Mouse (Mus musculus): ENCODE data around the gene Slc6a1.

Slc6a1 gene

DNA sequence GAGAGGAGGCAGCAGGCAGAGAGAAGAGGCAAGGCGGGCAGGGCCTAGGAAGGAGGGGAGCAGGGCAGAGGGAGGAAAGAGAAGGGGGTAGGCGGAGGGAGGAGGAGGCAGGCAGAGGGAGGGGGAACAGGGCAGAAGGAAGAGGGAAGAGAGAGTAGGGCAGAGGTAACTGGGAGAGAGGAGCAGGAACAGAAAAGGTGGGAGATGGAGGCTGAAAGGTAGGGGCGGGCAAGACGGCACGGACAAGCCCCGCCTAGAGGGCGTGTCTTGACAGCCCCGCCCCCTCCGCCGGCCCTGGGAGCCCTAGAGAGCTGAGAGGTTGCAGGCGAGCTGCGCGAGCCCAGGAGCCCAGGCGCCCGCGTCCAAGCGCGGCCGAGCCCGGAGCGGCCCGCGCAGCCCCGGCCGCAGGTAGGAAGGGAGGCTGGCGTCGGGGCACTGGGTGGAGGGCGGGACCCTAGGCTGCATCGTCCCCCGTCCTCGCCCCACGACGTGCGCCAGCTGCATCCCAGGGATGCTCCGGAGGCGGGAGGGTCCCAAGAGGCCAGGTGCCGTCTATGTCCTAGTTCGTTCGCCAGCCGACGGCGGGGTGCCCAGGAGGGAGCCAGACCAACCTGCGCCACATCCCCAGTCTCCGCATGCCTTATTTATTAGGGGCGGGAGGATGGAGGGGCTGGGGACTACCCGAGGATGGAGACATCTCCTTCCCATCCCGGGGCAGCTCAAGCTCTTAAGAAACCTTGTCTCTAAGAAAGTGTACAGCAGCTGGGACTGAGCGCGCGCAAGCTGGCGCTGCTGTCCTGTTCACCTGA is at the start of gene Slc6a1:
TSS of gene Slc6a1 (plus strand) at position 167 of the 809 bp plus-strand sequence.
- in situ Hi-C loops (cut with MboI), result no loop called here

DNA sequence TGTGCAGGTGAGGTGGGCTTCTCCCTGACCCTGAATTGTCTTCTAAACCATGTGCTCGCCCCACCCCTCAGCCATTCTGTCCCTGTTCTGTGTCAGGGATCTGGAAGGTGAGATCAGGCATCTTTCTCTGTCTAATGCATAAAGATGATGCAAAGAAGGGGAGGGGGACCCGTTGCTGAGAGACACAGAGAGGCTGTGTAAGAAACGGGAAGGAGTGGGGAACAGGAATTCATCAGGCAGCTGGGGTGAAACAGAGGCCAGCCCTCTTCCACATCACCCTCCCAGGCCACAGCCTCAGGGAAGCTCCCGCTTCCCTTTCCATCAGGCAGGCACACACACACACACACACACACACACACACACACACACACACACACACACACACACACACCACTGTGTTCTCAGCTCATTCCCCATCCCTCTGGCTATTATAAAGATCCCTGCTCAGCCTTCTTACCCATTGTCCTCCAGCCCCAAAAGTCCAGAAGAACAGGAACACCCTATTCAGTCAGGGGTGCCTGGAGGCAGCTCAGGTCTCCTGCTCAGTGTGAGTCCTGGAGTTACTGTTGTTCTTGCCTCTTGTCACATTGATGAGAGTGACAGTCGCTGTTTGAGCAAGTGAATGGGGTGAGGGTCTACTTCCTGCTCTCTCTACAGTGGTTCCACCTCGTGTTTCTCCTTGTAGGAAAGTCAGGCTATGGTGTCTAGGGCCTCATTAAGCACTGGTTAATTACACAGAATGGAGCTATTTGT is 43.4 kb upstream of the Slc6a1 start:
- in situ Hi-C loops (cut with MboI), result no loop called here

DNA sequence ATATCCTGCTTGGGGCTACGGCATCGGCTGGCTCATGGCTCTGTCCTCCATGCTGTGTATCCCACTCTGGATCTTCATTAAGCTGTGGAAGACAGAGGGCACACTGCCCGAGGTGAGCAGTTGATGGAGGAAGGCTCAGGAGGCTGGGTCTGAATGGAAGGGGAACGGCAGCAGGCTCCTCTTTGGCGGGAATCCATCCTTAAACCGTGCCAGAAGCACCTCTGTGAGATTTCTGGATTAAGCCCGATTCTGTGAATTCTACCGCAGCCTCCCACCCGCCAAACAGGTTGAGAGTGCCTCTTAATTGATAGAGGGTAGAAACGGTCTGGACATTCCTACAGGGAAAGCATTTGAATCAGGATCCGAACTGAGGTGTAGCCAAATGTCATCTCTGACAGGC is 36.8 kb upstream of the Slc6a1 start:
- in situ Hi-C loops (cut with MboI), result no loop called here

DNA sequence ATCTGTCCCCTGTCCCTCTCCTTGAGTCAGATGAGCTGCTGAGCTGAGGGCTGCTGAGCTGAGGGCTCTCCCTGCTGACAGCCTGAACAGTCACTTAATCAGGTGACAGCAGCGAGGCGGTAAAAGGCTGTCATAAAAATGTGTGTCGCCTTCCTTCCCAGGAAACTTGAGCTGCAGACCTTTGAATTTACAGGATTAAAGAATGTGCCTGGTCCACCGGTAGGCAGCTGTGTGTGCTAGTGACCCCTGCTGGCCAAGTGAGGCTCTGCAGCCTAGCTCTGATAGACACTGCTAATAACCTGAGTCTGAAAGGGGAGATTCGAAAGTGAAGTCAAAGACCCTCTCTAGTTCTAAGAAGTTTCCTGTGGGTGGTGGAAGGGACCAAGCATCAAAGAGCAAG is 32.1 kb upstream of the Slc6a1 start:
- in situ Hi-C loops (cut with MboI), result no loop called here

DNA sequence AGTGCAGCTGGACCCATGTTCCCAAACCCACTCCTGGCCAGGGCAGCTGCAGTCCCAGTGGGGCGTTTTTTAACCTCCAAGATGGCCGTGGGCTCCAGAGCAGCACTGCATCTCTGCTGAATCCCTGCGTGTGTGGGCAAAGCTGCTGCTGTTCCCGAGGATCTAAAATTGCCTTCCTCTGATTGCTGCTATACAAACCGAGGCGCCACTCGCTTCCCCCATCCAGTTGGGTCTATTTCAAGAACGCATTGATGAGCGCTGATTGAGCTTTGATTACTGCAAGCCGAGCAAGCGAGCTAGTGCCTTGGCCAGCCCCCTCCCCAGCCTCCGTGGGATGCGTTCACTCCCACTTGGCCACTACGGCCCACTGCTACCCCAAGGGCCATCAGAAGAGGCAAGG is 27.5 kb upstream of the Slc6a1 start:
- in situ Hi-C loops (cut with MboI), result no loop called here

DNA sequence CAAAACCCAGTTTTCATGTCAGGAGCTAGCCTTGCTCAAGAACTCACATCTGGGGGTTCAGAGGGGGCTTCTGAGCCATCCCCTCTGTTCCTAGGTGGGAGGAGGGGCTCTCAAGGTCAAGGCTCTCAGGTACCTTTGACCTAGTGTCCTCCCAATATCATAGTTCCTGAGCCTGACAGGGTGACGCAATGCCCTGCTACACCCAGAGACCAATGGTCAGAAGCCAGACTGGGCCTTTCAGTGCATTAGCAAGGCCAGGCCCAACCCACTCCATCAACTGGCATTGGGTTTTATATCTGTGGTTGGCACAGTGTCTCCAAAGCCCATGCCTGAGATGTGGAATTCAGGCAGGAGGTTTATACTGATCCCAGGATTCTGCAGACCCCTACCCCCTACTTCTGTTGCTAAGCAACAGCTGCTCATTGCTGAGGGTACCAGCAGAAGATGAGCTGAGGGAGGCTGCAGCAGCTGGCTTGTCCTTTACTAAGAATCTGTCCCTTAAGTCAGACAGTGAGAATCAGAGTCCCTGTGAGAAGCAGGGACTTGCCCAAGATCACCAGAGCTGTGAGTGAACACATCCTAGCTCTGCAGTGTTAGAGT is 24.6 kb upstream of the Slc6a1 start:
- in situ Hi-C loops (cut with MboI), result no loop called here

DNA sequence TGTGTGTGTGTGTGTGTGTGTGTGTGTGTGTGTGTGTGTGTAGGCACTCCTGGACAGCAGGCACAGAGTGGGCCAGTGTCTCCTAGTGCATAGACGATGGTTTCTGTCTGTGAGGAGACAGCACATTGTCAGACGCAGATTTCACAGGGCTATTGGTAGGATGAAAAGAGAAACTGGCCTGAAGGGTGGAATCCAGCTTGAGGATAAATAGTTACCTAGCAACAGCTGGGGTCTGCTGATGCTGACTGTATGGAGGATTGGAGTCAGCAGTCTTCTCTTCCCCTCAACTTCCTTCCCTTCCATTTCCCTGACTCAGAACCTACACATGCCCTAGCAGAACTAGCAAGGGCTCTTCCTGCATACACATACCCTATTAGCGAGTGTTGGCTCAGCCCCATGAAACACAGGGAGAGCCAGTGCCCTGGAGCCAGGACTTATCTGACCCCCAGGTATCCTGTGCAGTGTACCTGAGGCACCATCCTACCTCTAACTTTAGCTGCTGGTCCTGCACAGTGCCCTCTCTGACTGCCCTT is 23.7 kb upstream of the Slc6a1 start:
- in situ Hi-C loops (cut with MboI), result no loop called here

DNA sequence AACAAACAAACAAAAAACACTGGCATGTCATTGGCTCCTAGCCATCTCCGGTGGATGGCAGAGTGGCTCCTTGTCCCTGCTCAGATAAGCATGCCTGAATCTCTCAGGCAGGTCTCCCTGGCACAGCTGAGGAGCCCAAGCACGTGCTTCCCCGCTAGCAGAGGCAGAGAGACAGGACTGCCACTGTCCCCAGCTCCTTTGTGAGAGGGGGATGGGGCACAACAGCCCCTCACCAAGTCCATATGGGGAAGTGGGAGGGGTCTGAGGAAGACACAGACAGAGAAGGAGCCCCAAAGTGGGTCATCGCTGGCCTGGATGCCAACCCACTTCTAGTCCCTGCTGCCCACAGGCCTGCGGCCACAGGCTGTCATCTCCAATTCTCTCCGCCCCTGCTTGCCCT is 20.8 kb upstream of the Slc6a1 start:
- in situ Hi-C loops (cut with MboI), result no loop called here

DNA sequence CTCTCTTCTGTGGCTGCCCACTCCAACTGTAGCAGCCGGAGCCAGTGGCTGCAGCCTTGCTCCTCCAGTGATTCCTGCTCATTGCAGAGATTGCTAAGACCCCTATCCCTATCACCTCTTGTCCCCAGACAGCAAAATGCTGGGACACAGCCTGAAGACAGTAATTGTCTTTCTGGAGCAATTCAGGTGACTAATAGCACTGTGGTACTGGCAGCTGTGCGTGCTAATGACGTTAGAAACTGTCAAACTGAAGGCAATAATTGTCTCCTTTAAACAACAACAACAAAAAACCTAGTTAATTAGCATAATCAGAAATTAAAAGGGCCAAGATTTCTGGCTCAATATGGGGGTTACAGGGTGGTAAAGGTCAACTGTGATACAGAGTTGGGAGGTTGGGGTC is 18.4 kb upstream of the Slc6a1 start:
- in situ Hi-C loops (cut with MboI), result no loop called here

DNA sequence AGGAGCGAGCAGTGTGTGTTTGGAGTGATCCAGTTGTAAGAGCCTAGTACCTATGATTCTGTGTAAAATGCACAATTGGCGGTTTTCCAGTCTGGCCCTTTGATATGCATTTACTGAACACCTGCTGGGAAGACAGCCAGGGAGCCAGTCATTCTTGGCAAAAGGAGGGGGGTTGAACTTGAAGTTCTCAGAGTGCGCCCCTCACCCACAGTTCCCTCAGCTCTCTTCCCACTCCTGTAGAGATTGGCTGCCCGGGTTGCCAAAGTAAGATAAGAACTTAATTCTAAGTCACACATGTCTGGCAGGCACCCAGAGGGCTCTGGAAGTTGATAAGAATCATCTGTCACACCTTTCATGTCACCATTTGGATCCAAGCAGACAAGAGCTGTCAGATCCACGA is 18.0 kb upstream of the Slc6a1 start:
- in situ Hi-C loops (cut with MboI), result no loop called here

DNA sequence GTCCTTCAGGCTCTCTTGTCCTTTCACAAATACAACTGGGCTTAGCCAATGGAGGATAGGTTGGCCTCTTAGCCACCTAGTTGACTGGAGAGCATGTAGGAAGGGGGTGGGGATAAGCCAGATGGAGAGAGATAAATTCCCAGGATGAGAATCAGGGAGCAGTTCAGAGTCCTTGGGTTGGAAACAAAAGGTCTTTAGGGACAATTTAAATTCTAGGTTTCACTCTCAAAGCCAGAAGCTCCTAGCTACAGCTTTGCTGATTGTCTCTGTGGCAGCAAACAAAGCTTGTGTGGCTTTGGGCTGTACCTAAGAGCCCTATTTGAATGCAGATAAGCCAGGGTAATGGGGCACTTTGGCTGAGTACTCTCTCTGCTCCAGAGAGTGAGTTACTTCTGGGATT is 16.2 kb upstream of the Slc6a1 start:
- in situ Hi-C loops (cut with MboI), result no loop called here

DNA sequence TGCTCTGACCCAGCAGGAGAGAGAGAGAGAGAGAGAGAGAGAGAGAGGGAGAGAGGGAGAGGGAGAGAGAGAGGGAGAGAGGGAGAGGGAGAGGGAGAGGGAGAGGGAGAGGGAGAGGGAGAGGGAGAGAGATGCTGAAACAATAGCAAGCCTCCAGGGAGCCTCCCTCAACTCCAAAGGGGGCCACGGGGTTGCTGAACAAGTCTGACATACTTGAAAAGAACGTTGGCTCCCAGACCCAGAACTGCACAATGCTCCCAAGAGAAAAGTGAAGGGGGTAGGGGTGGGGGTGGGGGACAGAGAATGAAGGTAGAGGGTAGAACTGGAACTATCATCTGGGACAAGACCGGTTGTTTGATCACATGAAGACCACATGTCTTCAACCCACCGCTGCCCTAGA is 14.5 kb upstream of the Slc6a1 start:
- in situ Hi-C loops (cut with MboI), result no loop called here

DNA sequence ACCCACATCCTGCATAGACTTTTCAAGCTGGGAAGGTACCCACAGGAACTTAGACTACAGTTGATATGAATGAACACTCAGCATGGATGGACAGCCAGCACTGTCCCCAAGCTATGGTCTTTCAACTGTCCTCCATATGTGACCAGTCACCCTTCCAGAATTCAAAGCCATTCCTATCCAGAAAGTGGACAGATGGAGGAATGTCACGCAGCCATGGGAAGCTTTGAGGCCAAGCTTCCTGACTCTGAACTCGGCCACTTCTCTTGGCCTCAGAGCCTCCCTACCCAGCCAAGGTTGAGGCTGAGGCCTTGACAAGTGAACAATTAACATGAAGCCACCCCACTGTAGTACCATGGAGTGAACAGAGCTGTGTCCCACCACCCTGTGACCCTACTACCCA is 12.8 kb upstream of the Slc6a1 start:
- in situ Hi-C loops (cut with MboI), result no loop called here

DNA sequence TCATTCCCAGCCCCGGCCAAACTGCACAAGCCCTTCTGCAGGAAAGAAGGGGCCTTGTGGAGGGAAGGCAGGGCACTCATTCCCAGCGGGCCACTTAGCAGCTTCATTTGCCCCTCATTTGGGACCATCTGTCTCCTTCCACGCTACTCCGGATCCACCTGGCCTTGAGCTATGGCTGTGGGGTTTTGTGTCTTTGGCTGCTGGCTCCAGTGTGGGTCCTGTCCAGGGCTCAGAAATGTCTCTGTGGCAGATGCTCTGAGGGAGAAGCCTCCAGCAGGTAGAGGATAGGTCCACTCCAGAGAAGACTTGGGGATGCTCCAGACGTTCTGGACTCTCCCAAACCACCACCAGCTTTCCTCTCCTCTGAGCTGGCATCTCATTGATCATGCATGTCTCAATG is 11.6 kb upstream of the Slc6a1 start:
- in situ Hi-C loops (cut with MboI), result no loop called here

DNA sequence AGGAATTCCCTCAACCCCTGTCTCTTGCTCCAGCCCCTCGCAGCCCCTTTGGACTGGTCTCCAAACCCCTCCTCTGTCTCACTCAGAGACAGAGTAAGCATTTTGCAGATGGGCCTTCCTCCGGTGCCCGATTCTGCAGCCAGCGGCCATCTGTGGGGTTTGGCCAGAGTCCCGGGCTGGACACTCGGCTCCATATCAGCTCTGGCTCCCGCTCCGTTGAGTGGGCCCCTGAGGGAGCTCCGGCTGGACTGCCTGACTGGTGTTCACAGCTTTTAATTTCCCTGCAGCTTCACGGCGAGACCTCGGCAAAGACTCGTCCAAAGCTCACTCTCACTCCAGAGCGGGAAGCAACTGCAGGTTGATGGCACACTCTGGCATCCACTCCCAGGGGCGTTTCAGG is 10.2 kb upstream of the Slc6a1 start:
- in situ Hi-C loops (cut with MboI), result no loop called here

DNA sequence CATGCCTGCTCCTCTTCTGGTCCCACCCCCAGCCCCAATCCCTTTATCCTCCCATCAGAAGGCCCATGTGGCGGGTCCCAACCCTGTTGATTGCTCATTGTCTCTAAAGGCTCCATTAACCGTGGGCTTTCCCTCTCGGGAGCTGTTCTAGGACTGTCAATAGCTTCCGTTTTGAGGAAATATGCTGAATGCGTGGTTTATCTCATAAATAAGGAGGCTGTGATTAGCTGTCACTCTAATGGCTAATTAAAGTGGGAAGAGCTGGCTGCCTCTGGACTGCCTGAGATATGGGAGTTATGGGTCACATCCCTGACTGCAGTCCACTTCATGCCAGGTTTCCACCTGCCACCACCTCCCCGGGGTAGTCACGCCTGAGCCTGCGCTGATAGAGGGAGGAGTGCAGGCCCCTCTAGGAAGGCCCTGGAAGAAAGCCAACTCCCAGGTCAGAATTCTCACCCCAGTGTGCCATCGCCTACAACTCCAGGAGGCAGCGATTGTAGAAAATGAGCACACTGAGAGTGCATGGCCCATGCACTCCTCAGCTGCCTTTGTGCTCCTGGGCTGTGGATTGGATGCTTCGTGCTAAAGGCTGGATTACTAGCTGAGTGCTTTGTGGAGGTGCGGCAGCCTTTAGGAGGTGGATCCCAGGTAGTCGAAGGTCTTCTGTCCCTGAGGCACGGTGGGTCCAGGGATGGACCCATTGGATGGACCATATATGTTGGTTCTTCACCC is 8.3 kb upstream of the Slc6a1 start:
- in situ Hi-C loops (cut with MboI), result no loop called here

DNA sequence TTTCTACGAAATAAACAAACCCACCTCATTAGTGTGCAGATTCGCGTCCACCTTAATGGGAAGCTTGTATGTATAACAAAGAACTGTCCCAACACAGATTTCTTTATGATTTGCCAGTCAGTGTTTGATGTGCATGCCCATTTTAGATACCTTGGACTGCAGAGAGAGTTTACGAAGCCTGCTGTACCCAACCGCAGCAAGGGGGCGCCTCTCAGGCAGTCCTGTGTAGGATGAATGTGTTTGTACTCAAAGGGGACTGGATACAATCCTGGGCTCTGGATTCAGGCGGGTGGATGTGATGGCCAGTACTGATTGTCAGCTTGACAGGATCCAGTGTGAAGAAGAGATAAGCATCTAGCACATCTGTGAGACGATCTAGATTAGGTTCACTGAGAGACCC is 6.6 kb upstream of the Slc6a1 start:
- in situ Hi-C loops (cut with MboI), result no loop called here

DNA sequence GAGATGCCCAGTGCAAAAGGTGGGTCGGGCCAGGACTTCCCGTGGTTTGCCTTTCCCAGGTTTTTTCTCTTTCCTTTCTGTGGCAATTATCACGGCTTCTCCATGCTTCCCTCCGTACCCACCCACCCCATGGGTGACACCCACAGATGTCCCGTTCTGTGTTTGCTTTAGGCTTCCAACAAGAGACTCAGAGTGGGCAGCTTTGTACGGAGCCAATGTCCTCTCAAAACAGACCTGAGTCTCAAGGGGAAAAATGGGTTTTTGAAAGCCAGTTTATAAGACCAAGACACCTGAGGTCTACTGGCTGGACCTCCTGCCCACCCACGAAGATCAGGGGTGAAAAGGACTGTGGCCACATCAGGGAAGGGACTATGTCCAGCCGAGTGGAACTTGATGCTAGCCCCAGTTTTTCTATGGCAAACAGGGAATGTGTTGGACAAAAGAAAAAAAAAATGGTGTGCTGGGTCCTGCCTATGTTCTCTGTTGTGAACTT is 889 bp downstream of the Slc6a1 start:
- in situ Hi-C loops (cut with MboI), result no loop called here

DNA sequence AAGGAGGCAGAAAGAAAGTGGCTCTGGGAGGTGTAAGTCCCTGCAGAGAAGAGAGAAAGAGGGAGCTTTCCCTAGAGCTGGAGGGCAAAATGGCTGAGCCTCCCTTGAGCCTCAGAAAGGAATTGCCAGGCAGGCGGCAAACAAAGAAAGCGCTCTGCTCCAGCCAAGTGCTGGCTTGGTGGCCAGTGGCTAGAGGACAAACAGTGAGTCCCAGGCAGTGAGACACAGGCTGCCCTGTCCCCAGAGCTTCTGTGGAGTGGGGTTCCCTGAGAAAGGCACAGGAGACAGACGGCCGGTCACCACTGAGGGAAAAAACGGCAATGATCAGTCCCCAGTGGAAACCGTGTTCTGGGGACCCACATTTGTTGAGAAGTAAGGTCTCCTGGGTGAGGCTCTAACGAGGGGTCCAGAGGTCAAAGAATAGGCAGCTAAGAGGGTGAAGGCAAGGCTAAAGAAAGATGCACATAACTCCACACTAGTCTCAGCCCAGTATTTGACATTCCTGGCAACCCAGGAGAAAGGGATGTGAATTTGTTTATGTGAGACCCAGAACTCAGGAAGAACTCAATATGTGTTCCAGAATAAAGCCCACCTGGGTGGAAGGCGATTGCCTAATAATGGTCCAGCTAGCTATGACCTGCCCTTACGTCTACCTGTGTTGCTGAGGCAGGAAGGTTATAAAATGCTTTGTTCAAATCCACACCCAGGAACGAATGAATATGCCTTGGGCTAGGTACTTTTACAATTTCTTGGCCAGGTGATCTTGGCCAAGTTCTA is 1.7 kb downstream of the Slc6a1 start:
- in situ Hi-C loops (cut with MboI), result no loop called here

DNA sequence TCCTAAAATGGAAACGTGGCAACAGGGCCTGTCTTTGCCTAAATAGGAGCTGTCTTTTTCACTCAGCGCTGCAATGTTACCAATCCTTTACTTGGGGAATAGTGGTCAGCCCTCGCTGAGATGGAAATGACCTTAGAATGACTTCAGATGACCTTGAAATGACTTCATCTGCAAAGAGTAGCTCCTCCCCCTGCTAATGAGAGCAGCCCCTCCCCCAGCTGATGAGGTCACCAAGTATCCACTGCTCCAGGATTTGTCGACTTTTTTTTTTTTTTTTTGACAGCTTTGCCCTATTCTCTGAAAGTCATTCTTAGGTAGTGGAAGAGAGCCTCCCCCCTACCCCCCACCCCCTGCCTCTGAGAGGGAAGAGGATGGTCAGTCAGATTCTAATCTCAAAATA is 3.0 kb downstream of the Slc6a1 start:
- in situ Hi-C loops (cut with MboI), result no loop called here

DNA sequence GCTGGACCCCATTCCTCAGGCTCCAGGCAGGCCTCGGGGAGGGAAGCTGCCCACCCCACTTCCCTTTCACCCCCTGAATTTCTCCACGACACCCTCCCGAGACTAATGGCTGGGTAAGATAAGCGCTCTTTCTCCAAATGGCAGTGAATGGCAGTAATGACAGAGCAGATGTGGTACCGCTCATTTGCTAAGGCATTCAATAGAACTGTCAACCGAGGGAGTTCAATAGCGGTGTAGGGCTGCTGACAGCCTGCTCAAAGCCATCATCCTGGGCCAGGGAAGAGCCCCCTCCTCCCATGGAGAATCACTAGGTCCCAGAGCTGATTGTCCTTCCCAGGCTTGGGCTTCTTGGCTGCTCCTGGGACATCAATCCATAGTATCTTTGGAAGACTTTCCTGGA is 6.7 kb downstream of the Slc6a1 start:
- in situ Hi-C loops (cut with MboI), result no loop called here

Data from mature B cell (primary cell).